Mouse (Mus musculus) effector memory CD4-positive, alpha-beta T cell, adult 5 months (primary cell): ENCODE measurements around the gene Mapk8ip1. TPM values are rescaled to one million over a fixed set of nuclear protein-coding genes. Genes with fewer than 3 reads are reported as not detected.

Experiments used
- polyA plus RNA-seq: library from polyadenylated mRNA; unstranded; fragments of 100-300 nt; shearing (Covaris generic); gene quantifications from one replicate; pipeline ENCODE4 v1.2.1, GENCODE M21; 2017

Mapk8ip1 gene
- polyA plus RNA-seq, result 0.67 TPM

GRCm38 (mm10) chr2:92401091-92401561 lies at the start of gene Mapk8ip1:
Gene Mapk8ip1 (minus strand): TSS chr2:92401263.

GRCm38 (mm10) chr2:92433578-92434374 lies 32.7 kb upstream of the Mapk8ip1 start, which contains the start of gene Cry2:
Gene Cry2 (minus strand): TSS chr2:92434043.

GRCm38 (mm10) chr2:92381901-92382588 lies 19.0 kb downstream of the Mapk8ip1 start, which contains the start of gene 1700029I15Rik:
Gene 1700029I15Rik (plus strand): TSS chr2:92382538.

GRCm38 (mm10) chr2:92374514-92374913 lies 26.5 kb downstream of the Mapk8ip1 start, which contains the start of the genes Pex16 and Large2:
Gene Pex16 (plus strand): TSS chr2:92374676.
Gene Large2 (minus strand): TSS chr2:92374869.

Other genes starting within 250 kb of the Mapk8ip1 start
- gene Pex16, start 26.6 kb downstream of the Mapk8ip1 start, polyA plus RNA-seq, result 30.9 TPM
- gene Large2, start 26.4 kb downstream of the Mapk8ip1 start, polyA plus RNA-seq, result not detected
- 2.2 TPM for gene 1700029I15Rik, start 18.7 kb downstream of the Mapk8ip1 start, polyA plus RNA-seq
- 26.7 TPM for gene Cry2, start 32.8 kb upstream of the Mapk8ip1 start, polyA plus RNA-seq
- gene Slc35c1, start 59.3 kb upstream of the Mapk8ip1 start, polyA plus RNA-seq, result 13.7 TPM
- 0.32 TPM for gene Chst1, start 198.4 kb upstream of the Mapk8ip1 start, polyA plus RNA-seq